Mouse (Mus musculus): ENCODE results near the gene Gm20458. TPM values are rescaled to one million over a fixed set of nuclear protein-coding genes. Genes with fewer than 3 reads are reported as not detected.

Gm20458 gene
- polyA plus RNA-seq, 1 experiment from 2014 or later: 23.3 TPM

- ATAC-seq (replicated peaks; ENCODE audit: low FRiP score, low read depth) (no peak), DNase-seq (ENCODE audit: low spot score) (no peak)
- Histone ChIP-seq H3K27ac (no peak overlapping the region), H3K36me3 (ENCODE audit: insufficient read depth, low read length) (no peaks in the 10 kb centered on the region), H3K4me3 (replicated peaks; ENCODE audit: low read depth, low read length) (no peak overlapping the region), H3K4me2 (ENCODE audit: low read length) (no peak overlapping the region), H3K9me3 (replicated peaks; ENCODE audit: low read length) (no peaks in the 10 kb centered on the region), H3K4me1 (replicated peaks; ENCODE audit: insufficient read depth, low read length) (no peaks in the 10 kb centered on the region), H3K9ac (ENCODE audit: low read depth, low read length) (no peak overlapping the region), H3K27me3 (ENCODE audit: insufficient read depth, low read length) (no peaks in the 10 kb centered on the region)
- TF ChIP-seq CTCF (IDR thresholded peaks at IDR 0.05; ENCODE audit: low read depth): no peak
- WGBS: 88% methylated on average over 1 of the region's 1 CpGs
These were observed 12.6 kb upstream of the Gm20458 start for GRCm38 (mm10) chr2:164448140-164448539.

GRCm38 (mm10) chr2:164448921-164449320 lies 11.8 kb upstream of the Gm20458 start:
- H3K4me1 ChIP-seq (replicated peaks; ENCODE audit: insufficient read depth, low read length): no peaks in the 10 kb centered on the region
- H3K9ac ChIP-seq (ENCODE audit: low read depth, low read length): no peak overlapping the region
- H3K4me3 ChIP-seq (replicated peaks; ENCODE audit: low read depth, low read length): no peak overlapping the region
- no peaks in the 10 kb centered on the region for H3K27me3 ChIP-seq (ENCODE audit: insufficient read depth, low read length)
- 59% methylated on average over 5 of the region's 5 CpGs for WGBS
- no peaks in the 10 kb centered on the region for H3K9me3 ChIP-seq (replicated peaks; ENCODE audit: low read length)
- no peak for TF ChIP-seq CTCF (IDR thresholded peaks at IDR 0.05; ENCODE audit: low read depth)
- H3K27ac ChIP-seq: no peak overlapping the region
- no peak overlapping the region for H3K4me2 ChIP-seq (ENCODE audit: low read length)
- no peaks in the 10 kb centered on the region for H3K36me3 ChIP-seq (ENCODE audit: insufficient read depth, low read length)
- no peak for ATAC-seq (replicated peaks; ENCODE audit: low FRiP score, low read depth)
- no peak for DNase-seq (ENCODE audit: low spot score)

- Histone ChIP-seq H3K4me3 (replicated peaks; ENCODE audit: low read depth, low read length) (no peak overlapping the region), H3K9ac (ENCODE audit: low read depth, low read length) (no peak overlapping the region), H3K27ac (no peak overlapping the region), H3K27me3 (ENCODE audit: insufficient read depth, low read length) (no peaks in the 10 kb centered on the region), H3K4me1 (replicated peaks; ENCODE audit: insufficient read depth, low read length) (no peaks in the 10 kb centered on the region), H3K9me3 (replicated peaks; ENCODE audit: low read length) (no peaks in the 10 kb centered on the region), H3K36me3 (ENCODE audit: insufficient read depth, low read length) (no peaks in the 10 kb centered on the region), H3K4me2 (ENCODE audit: low read length) (no peak overlapping the region)
- no peak for TF ChIP-seq CTCF (IDR thresholded peaks at IDR 0.05; ENCODE audit: low read depth)
- ATAC-seq (replicated peaks; ENCODE audit: low FRiP score, low read depth) (no peak), DNase-seq (ENCODE audit: low spot score) (no peak)
- 75% methylated on average over 14 of the region's 14 CpGs for WGBS
These were observed 11.3 kb upstream of the Gm20458 start for GRCm38 (mm10) chr2:164449341-164450042.

- no peak overlapping the region for H3K9ac ChIP-seq (ENCODE audit: low read depth, low read length)
- H3K36me3 ChIP-seq (ENCODE audit: insufficient read depth, low read length): no peaks in the 10 kb centered on the region
- H3K4me3 ChIP-seq (replicated peaks; ENCODE audit: low read depth, low read length): no peak overlapping the region
- H3K27ac ChIP-seq: no peak overlapping the region
- no peak overlapping the region for H3K4me2 ChIP-seq (ENCODE audit: low read length)
- H3K9me3 ChIP-seq (replicated peaks; ENCODE audit: low read length): no peaks in the 10 kb centered on the region
- TF ChIP-seq CTCF (IDR thresholded peaks at IDR 0.05; ENCODE audit: low read depth): peak; percentile 11; the same call in 1 of the 2 replicates
- H3K27me3 ChIP-seq (ENCODE audit: insufficient read depth, low read length): no peaks in the 10 kb centered on the region
- 55% methylated on average over 12 of the region's 13 CpGs for WGBS
- no peak for DNase-seq (ENCODE audit: low spot score)
- peaks cover 13% of the 10 kb centered on the region for H3K4me1 ChIP-seq (replicated peaks; ENCODE audit: insufficient read depth, low read length)
- no peak for ATAC-seq (replicated peaks; ENCODE audit: low FRiP score, low read depth)
These were observed 8.6 kb upstream of the Gm20458 start for GRCm38 (mm10) chr2:164452000-164452676.

- no peak for ATAC-seq (replicated peaks; ENCODE audit: low FRiP score, low read depth)
- Histone ChIP-seq H3K27me3 (ENCODE audit: insufficient read depth, low read length) (no peaks in the 10 kb centered on the region), H3K36me3 (ENCODE audit: insufficient read depth, low read length) (no peaks in the 10 kb centered on the region), H3K27ac (peak overlapping the region; percentile 62), H3K4me1 (replicated peaks; ENCODE audit: insufficient read depth, low read length) (peaks cover 13% of the 10 kb centered on the region), H3K9ac (ENCODE audit: low read depth, low read length) (no peak overlapping the region), H3K4me3 (replicated peaks; ENCODE audit: low read depth, low read length) (no peak overlapping the region), H3K4me2 (ENCODE audit: low read length) (no peak overlapping the region), H3K9me3 (replicated peaks; ENCODE audit: low read length) (no peaks in the 10 kb centered on the region)
- WGBS: 66% methylated on average over 14 of the region's 14 CpGs
- TF ChIP-seq CTCF (IDR thresholded peaks at IDR 0.05; ENCODE audit: low read depth): no peak
- no peak for DNase-seq (ENCODE audit: low spot score)
These were observed 7.6 kb upstream of the Gm20458 start for GRCm38 (mm10) chr2:164453047-164453757.

GRCm38 (mm10) chr2:164453887-164454500 lies 6.8 kb upstream of the Gm20458 start:
- H3K4me2 ChIP-seq (ENCODE audit: low read length): no peak overlapping the region
- H3K4me1 ChIP-seq (replicated peaks; ENCODE audit: insufficient read depth, low read length): peaks cover 13% of the 10 kb centered on the region
- no peak for DNase-seq (ENCODE audit: low spot score)
- H3K4me3 ChIP-seq (replicated peaks; ENCODE audit: low read depth, low read length): no peak overlapping the region
- no peak for TF ChIP-seq CTCF (IDR thresholded peaks at IDR 0.05; ENCODE audit: low read depth)
- H3K36me3 ChIP-seq (ENCODE audit: insufficient read depth, low read length): no peaks in the 10 kb centered on the region
- H3K9ac ChIP-seq (ENCODE audit: low read depth, low read length): no peak overlapping the region
- no peaks in the 10 kb centered on the region for H3K27me3 ChIP-seq (ENCODE audit: insufficient read depth, low read length)
- whole genome bisulfite sequencing: 53% methylated on average over 7 of the region's 7 CpGs
- no peak for ATAC-seq (replicated peaks; ENCODE audit: low FRiP score, low read depth)
- H3K9me3 ChIP-seq (replicated peaks; ENCODE audit: low read length): no peaks in the 10 kb centered on the region
- peak overlapping the region; percentile 47 for H3K27ac ChIP-seq

Data from kidney, postnatal 0 days (tissue).